Mouse (Mus musculus) spleen, adult 2 months (tissue): ENCODE data around the gene Hist1h2bq. TPM values are rescaled to one million over a fixed set of nuclear protein-coding genes. Genes with fewer than 3 reads are reported as not detected.
A peak's percentile ranks its signal among the peaks of the same experiment; 100 is the strongest.

Source experiments
- DNase-seq, 2 experiments: peaks; one replicate each; pipeline versions ENCODE4 v3.0.0 to v3.0.0-alpha.2; 2012 to 2021; ENCODE audit warnings: low spot score in 2 of 2, low read depth in 1 of 2
- H3K27ac ChIP-seq: fragments of 200-500 bp; 2 replicates; pipeline ENCODE4 v1.5.1; 2012; ENCODE audit warnings: low read length, inconsistent platforms; ENCODE audit not compliant: insufficient read depth
- H3K27me3 ChIP-seq: fragments of 200-500 bp; 2 replicates; pipeline ENCODE4 v1.6.1; 2012; ENCODE audit warnings: mild to moderate bottlenecking, moderate library complexity, low read length, inconsistent platforms; ENCODE audit not compliant: control insufficient read depth, insufficient read depth
- H3K36me3 ChIP-seq: fragments of 200-500 bp; 2 replicates; pipeline ENCODE4 v1.6.1; 2012; ENCODE audit warnings: mild to moderate bottlenecking, low read length, inconsistent platforms; ENCODE audit not compliant: control insufficient read depth, insufficient read depth
- H3K4me1 ChIP-seq: fragments of 200-500 bp; 2 replicates; pipeline ENCODE4 v1.6.1; 2011; ENCODE audit warnings: inconsistent platforms; ENCODE audit not compliant: control insufficient read depth, insufficient read depth, insufficient read length
- H3K4me3 ChIP-seq: fragments of 200-500 bp; 2 replicates; pipeline ENCODE4 v1.5.1; 2011; ENCODE audit warnings: mild to moderate bottlenecking, inconsistent platforms; ENCODE audit not compliant: insufficient read depth, insufficient read length; ENCODE audit errors: extremely low read depth
- CTCF ChIP-seq: fragments of 200-500 bp; IDR thresholded peaks from 2 replicates; pipeline ENCODE4 v1.5.1; 2011; ENCODE audit warnings: mild to moderate bottlenecking, inconsistent platforms; ENCODE audit not compliant: insufficient read depth, insufficient read length, insufficient replicate concordance; ENCODE audit errors: extremely low read depth
- POLR2A ChIP-seq: fragments of 200-500 bp; IDR thresholded peaks from 2 replicates; pipeline ENCODE4 v1.6.1; 2011; ENCODE audit warnings: low read depth, low read length, inconsistent platforms
- WGBS: fragments of 180-500 bp; shearing (Covaris S2); methylation state at CpG from one replicate; pipeline ENCODE4 v1.1.7; 2018; 5-methylcytosine and 5-hydroxymethylcytosine counted together
- polyA plus RNA-seq: library from polyadenylated mRNA; depleted of rRNA; stranded (reverse); fragments of >200 nt; gene quantifications from 2 replicates; pipeline ENCODE4 v1.2.3, GENCODE M21; 2012; rRNA removed

Hist1h2bq gene
- polyA plus RNA-seq, 1 experiment, result 32.5 TPM

- Histone ChIP-seq H3K4me3 (peak within 1 kb of the TSS; percentile 69), H3K27me3 (no peaks in the 10 kb centered on the region), H3K36me3 (no peaks in the 10 kb centered on the region), H3K27ac (peak within 1 kb of the TSS; percentile 80), H3K4me1 (no peaks in the 10 kb centered on the region; the same call in 1 of the 2 replicates)
- peak in 1 of 2 experiments; percentile 53 for DNase-seq
- TF ChIP-seq CTCF (no peak), POLR2A (no peak; the same call in 1 of the 2 replicates)
- WGBS, result under 1% methylated on average over 44 of the region's 44 CpGs
These were observed 29.9 kb downstream of the Hist1h2bq start, which contains the start of gene Hist1h1b for GRCm38 (mm10) chr13:21779767-21780731. TSS of gene Hist1h1b (minus strand) at chr13:21780625.

GRCm38 (mm10) chr13:21778814-21779766 lies 30.9 kb downstream of the Hist1h2bq start:
- peak; percentile 63 to 89 for DNase-seq
- no peaks in the 10 kb centered on the region for H3K27me3 ChIP-seq
- no peaks in the 10 kb centered on the region; the same call in 1 of the 2 replicates for H3K4me1 ChIP-seq
- no peaks in the 10 kb centered on the region for H3K36me3 ChIP-seq
- H3K27ac ChIP-seq, result peak overlapping the region; percentile 91
- H3K4me3 ChIP-seq, result peak overlapping the region; percentile 77
- 2% methylated on average over 33 of the region's 33 CpGs for WGBS
- peak; percentile 10; the same call in 1 of the 2 replicates for TF ChIP-seq POLR2A
- no peak for TF ChIP-seq CTCF

Other genes starting within 250 kb of the Hist1h2bq start
- not detected in 2 replicates for gene Olfr1364, start 228.4 kb downstream of the Hist1h2bq start, polyA plus RNA-seq
- gene Olfr1362, start 196.2 kb downstream of the Hist1h2bq start, polyA plus RNA-seq, result not detected in 2 replicates
- gene Olfr11, start 167.7 kb downstream of the Hist1h2bq start, polyA plus RNA-seq, result not detected in 2 replicates
- not detected in 2 replicates for gene Olfr1361, start 146.8 kb downstream of the Hist1h2bq start, polyA plus RNA-seq
- gene Olfr1360, start 132.8 kb downstream of the Hist1h2bq start, polyA plus RNA-seq, result not detected in 2 replicates
- not detected in 2 replicates for gene Olfr1359, start 112.1 kb downstream of the Hist1h2bq start, polyA plus RNA-seq
- 18.0 and 18.4 TPM in 2 replicates for gene Hist1h2bl, start 94.1 kb downstream of the Hist1h2bq start, polyA plus RNA-seq
- 40.4 and 81.0 TPM in 2 replicates for gene Hist1h2ai, start 93.8 kb downstream of the Hist1h2bq start, polyA plus RNA-seq
- gene Hist1h3h, start 92.5 kb downstream of the Hist1h2bq start, polyA plus RNA-seq, result 81.3 and 147 TPM in 2 replicates
- 6.5 and 12.9 TPM in 2 replicates for gene Hist1h2bm, start 88.2 kb downstream of the Hist1h2bq start, polyA plus RNA-seq
- 9.1 and 9.5 TPM in 2 replicates for gene Hist1h4j, start 75.1 kb downstream of the Hist1h2bq start, polyA plus RNA-seq
- 82.1 and 92.4 TPM in 2 replicates for gene Hist1h4k, start 59.7 kb downstream of the Hist1h2bq start, polyA plus RNA-seq
- gene Hist1h2ak, start 56.4 kb downstream of the Hist1h2bq start, polyA plus RNA-seq, result 51.8 and 65.5 TPM in 2 replicates
- gene Hist1h2bn, start 56.1 kb downstream of the Hist1h2bq start, polyA plus RNA-seq, result 8.0 and 29.0 TPM in 2 replicates
- 2.3 and 3.2 TPM in 2 replicates for gene Hist1h1b, start 29.6 kb downstream of the Hist1h2bq start, polyA plus RNA-seq
- gene Hist1h3i, start 26.8 kb downstream of the Hist1h2bq start, polyA plus RNA-seq, result 77.1 and 125 TPM in 2 replicates
- gene Hist1h2an, start 23.0 kb downstream of the Hist1h2bq start, polyA plus RNA-seq, result 15.5 and 52.1 TPM in 2 replicates
- 1.7 and 13.4 TPM in 2 replicates for gene Hist1h2bp, start 22.7 kb downstream of the Hist1h2bq start, polyA plus RNA-seq
- gene Hist1h2ao, start 268 bp upstream of the Hist1h2bq start, polyA plus RNA-seq, result not detected in 2 replicates
- gene Hist1h4m, start 1.5 kb upstream of the Hist1h2bq start, polyA plus RNA-seq, result not detected in 2 replicates
- gene Hist1h4n, start 22.0 kb upstream of the Hist1h2bq start, polyA plus RNA-seq, result 61.9 and 76.0 TPM in 2 replicates
- gene Hist1h2ap, start 23.3 kb upstream of the Hist1h2bq start, polyA plus RNA-seq, result 366 and 1,278 TPM in 2 replicates
- gene Hist1h2br, start 23.5 kb upstream of the Hist1h2bq start, polyA plus RNA-seq, result 28.5 and 55.0 TPM in 2 replicates
- 0.05 and 0.11 TPM in 2 replicates for gene Zfp184, start 134.9 kb upstream of the Hist1h2bq start, polyA plus RNA-seq
- gene Pom121l2, start 171.0 kb upstream of the Hist1h2bq start, polyA plus RNA-seq, result not detected in 2 replicates
- 0.99 and 1.1 TPM in 2 replicates for gene Prss16, start 199.5 kb upstream of the Hist1h2bq start, polyA plus RNA-seq
- gene Hist1h2ah, start 225.4 kb upstream of the Hist1h2bq start, polyA plus RNA-seq, result 51.3 and 149 TPM in 2 replicates
- gene Hist1h2bk, start 225.7 kb upstream of the Hist1h2bq start, polyA plus RNA-seq, result 30.0 and 45.9 TPM in 2 replicates
- 14.7 and 15.7 TPM in 2 replicates for gene Hist1h4i, start 231.2 kb upstream of the Hist1h2bq start, polyA plus RNA-seq
- 10.2 and 14.1 TPM in 2 replicates for gene Hist1h2ag, start 232.7 kb upstream of the Hist1h2bq start, polyA plus RNA-seq
- 15.8 and 21.8 TPM in 2 replicates for gene Hist1h2bj, start 233.0 kb upstream of the Hist1h2bq start, polyA plus RNA-seq